Comparison of ENCODE assay signal across 12 mouse cellular contexts in the genomic region with DNA sequence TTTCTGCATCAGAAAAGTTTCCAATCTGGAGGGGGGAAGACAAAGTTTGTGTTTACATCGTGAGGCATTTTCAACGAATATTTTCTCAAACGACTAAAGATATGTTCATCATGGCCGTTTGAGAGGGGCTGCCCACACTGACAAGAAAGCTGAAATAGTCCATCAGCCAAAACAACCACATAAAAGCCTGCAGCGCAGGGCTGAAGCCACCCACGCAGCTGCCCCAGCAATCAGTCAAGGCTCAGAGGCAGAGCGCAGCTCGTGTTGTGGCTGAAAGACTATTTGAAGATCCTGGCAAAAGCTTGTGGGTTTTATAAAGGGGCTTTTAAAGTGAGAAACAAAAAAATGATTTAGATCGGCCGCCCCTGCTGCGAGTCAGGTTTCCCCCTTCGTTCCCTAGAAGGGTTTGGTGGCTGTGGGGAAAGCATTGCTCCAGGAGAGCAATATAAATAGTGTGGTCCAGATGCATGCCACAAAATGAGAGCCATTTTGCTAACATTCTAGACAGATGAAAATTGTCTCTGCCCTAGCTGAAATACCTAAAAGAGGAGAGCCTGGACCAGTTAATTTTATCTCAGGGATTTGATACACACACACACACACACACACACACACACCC.
DNase-seq lines count a peak whose midpoint lies in the region; ATAC-seq and TF ChIP-seq lines count a peak whose summit lies in the region.
"Had no signal": no experiment of that assay in that cellular context is flagged by ENCODE, and none has a peak within 500 bp of the region (broad histone marks: within the 10 kb centered on the region; RNA-seq: fewer than 3 reads in every experiment).

No protein-coding gene starts in this region.

- H3K9me3 ChIP-seq in intestine, embryonic 16.5 days (ENCODE audit: control insufficient read depth, low read length): no peaks in the 10 kb centered on the region
- H3K9me3 ChIP-seq in intestine, postnatal 0 days (ENCODE audit: control insufficient read depth): no peaks in the 10 kb centered on the region
- H3K9me3 ChIP-seq: G1E; hindbrain, embryonic 12.5 days; neural tube, embryonic 13.5 days had no signal

- no peaks in the 10 kb centered on the region for H3K36me3 ChIP-seq in intestine, embryonic 16.5 days (ENCODE audit: control insufficient read depth, insufficient read depth, low read length)
- H3K36me3 ChIP-seq in intestine, postnatal 0 days (ENCODE audit: control insufficient read depth, insufficient read depth): no peaks in the 10 kb centered on the region
- no peaks in the 10 kb centered on the region for H3K36me3 ChIP-seq in myocyte (ENCODE audit: control insufficient read depth, insufficient read depth)
- H3K36me3 ChIP-seq: G1E; hindbrain, embryonic 12.5 days; neural tube, embryonic 13.5 days had no signal

- DNase-seq in NIH3T3 (ENCODE audit: low read depth): peak; percentile 9
- peak; percentile 16 to 47 for DNase-seq in frontal cortex, adult 2 months (ENCODE audit: extremely low spot score in 1 of 2, low spot score in 1 of 2)
- no peak for DNase-seq in spleen, postnatal 14 days (ENCODE audit: low spot score in 2 of 2)
- DNase-seq in thymus, postnatal 4 days: no peak
- DNase-seq: embryo, embryonic 11 days; gastrocnemius, postnatal 25 days had no signal

- no peak for TF ChIP-seq CTCF in intestine, postnatal 0 days (IDR thresholded peaks at IDR 0.05; ENCODE audit: low read depth)

- no peak for TF ChIP-seq POLR2A in myocyte (IDR thresholded peaks at IDR 0.05; ENCODE audit: insufficient read length, low read depth)

- no peak overlapping the region for H3K4me3 ChIP-seq in intestine, embryonic 16.5 days (ENCODE audit: low read length)
- no peak overlapping the region for H3K4me3 ChIP-seq in intestine, postnatal 0 days (ENCODE audit: low read depth, low read length)
- H3K4me3 ChIP-seq in myocyte: no peak overlapping the region
- H3K4me3 ChIP-seq: hindbrain, embryonic 12.5 days; neural tube, embryonic 13.5 days had no signal

- no peaks in the 10 kb centered on the region for H3K27me3 ChIP-seq in intestine, embryonic 16.5 days (replicated peaks; ENCODE audit: control insufficient read depth, insufficient read depth, low read length)
- H3K27me3 ChIP-seq in intestine, postnatal 0 days (replicated peaks; ENCODE audit: control insufficient read depth, insufficient read depth, low read length): no peaks in the 10 kb centered on the region
- no peaks in the 10 kb centered on the region for H3K27me3 ChIP-seq in myocyte (ENCODE audit: control insufficient read depth, insufficient read depth, insufficient read length)
- H3K27me3 ChIP-seq: hindbrain, embryonic 12.5 days; neural tube, embryonic 13.5 days had no signal

- no peaks in the 10 kb centered on the region for H3K4me1 ChIP-seq in intestine, embryonic 16.5 days (ENCODE audit: control insufficient read depth, insufficient read depth, low read length)
- H3K4me1 ChIP-seq in intestine, postnatal 0 days (replicated peaks; ENCODE audit: control insufficient read depth, insufficient read depth, low read length): no peaks in the 10 kb centered on the region
- H3K4me1 ChIP-seq: hindbrain, embryonic 12.5 days; neural tube, embryonic 13.5 days had no signal

- H3K9ac ChIP-seq in intestine, embryonic 16.5 days (ENCODE audit: low read depth, low read length): no peak overlapping the region
- H3K9ac ChIP-seq in intestine, postnatal 0 days (ENCODE audit: low read depth, low read length): no peak overlapping the region
- H3K9ac ChIP-seq: hindbrain, embryonic 12.5 days; neural tube, embryonic 13.5 days had no signal

- no peak for ATAC-seq in intestine, embryonic 16.5 days
- ATAC-seq in intestine, postnatal 0 days: no peak

- no peaks in the 10 kb centered on the region for H3K79me2 ChIP-seq in myocyte (ENCODE audit: control insufficient read depth, insufficient read depth)

- 50% methylated on average over 12 of the region's 12 CpGs for WGBS in intestine, embryonic 16.5 days
- WGBS in intestine, postnatal 0 days: 57% methylated on average over 12 of the region's 12 CpGs

- H3K27ac ChIP-seq in intestine, embryonic 16.5 days (ENCODE audit: low read length): peak overlapping the region; percentile 16; the same call in 1 of the 2 replicates
- H3K27ac ChIP-seq in intestine, postnatal 0 days (ENCODE audit: low read depth, low read length): no peak overlapping the region
- H3K27ac ChIP-seq: hindbrain, embryonic 12.5 days; neural tube, embryonic 13.5 days had no signal

- H3K4me2 ChIP-seq in intestine, embryonic 16.5 days (ENCODE audit: low read depth, low read length): no peak overlapping the region
- no peak overlapping the region for H3K4me2 ChIP-seq in intestine, postnatal 0 days (replicated peaks; ENCODE audit: low read depth)
- H3K4me2 ChIP-seq in myocyte (ENCODE audit: low read depth): peak overlapping the region; percentile 66
- H3K4me2 ChIP-seq: hindbrain, embryonic 12.5 days; neural tube, embryonic 13.5 days had no signal

- H3ac ChIP-seq in myocyte (ENCODE audit: control insufficient read depth, insufficient read length): no peak overlapping the region

TF ChIP-seq in myocyte, 11 proteins besides CTCF, POLR2A, EP300 and RAD21:
- TF ChIP-seq MYOD1 (IDR thresholded peaks at IDR 0.05; ENCODE audit: control insufficient read depth in 1 of 3, insufficient read length in 2 of 3, low read depth in 2 of 3): peak; percentile 8 to 67 (median 65)
- TF ChIP-seq MAX (IDR thresholded peaks at IDR 0.05; ENCODE audit: low read depth): no peak
- TF ChIP-seq TCF3 (IDR thresholded peaks at IDR 0.05; ENCODE audit: insufficient read length, low read depth): no peak
- peak in 1 of 3 experiments; percentile 30 for TF ChIP-seq MYOG (IDR thresholded peaks at IDR 0.05; ENCODE audit: control insufficient read depth in 1 of 3, insufficient read depth in 1 of 3, insufficient read length in 2 of 3, low read depth in 2 of 3)
- TF ChIP-seq E2F4 (IDR thresholded peaks at IDR 0.05; ENCODE audit: insufficient read depth): no peak
- no peak for TF ChIP-seq TCF12 (IDR thresholded peaks at IDR 0.05; ENCODE audit: insufficient read depth, poor library complexity, severe bottlenecking)
- TF ChIP-seq CEBPB (IDR thresholded peaks at IDR 0.05; ENCODE audit: insufficient read depth, poor library complexity, severe bottlenecking): no peak
- TF ChIP-seq SRF (IDR thresholded peaks at IDR 0.05; ENCODE audit: control insufficient read depth, insufficient read length, low read depth): no peak
- no peak for TF ChIP-seq REST (IDR thresholded peaks at IDR 0.05; ENCODE audit: insufficient read depth, insufficient read length)
- no peak for TF ChIP-seq POLR2AphosphoS2 (IDR thresholded peaks at IDR 0.05; ENCODE audit: insufficient read length, low read depth)
- TF ChIP-seq USF1 (IDR thresholded peaks at IDR 0.05; ENCODE audit: low read depth): no peak

Comparison
In these comparisons a context has a peak if more than half of its experiments do, and no peak if none do; other contexts are left out.
1. DNase-seq: peak in NIH3T3 (single experiment) and frontal cortex, adult 2 months (2 of 2); none in spleen, postnatal 14 days (0 of 2) and thymus, postnatal 4 days (single experiment).